11 mouse cellular contexts compared by ENCODE assay signal in genomic region chr7:78868731-78869130, GRCm38 (mm10).
"Had no signal": no experiment of that assay in that cellular context is flagged by ENCODE, and none has a peak within 500 bp of the region (broad histone marks: within the 10 kb centered on the region; RNA-seq: fewer than 3 reads in every experiment).

No protein-coding gene starts in this region.

- H3K4me2 ChIP-seq: limb, embryonic 13.5 days; midbrain, embryonic 12.5 days; stomach, embryonic 15.5 days had no signal

- H3K27ac ChIP-seq: limb, embryonic 13.5 days; liver, embryonic 14.5 days; midbrain, embryonic 12.5 days; stomach, embryonic 15.5 days had no signal

- H3K36me3 ChIP-seq: limb, embryonic 13.5 days; midbrain, embryonic 12.5 days; stomach, embryonic 15.5 days had no signal

- ATAC-seq: midbrain, embryonic 16.5 days had no signal

- H3K4me3 ChIP-seq: limb, embryonic 13.5 days; midbrain, embryonic 12.5 days; stomach, embryonic 15.5 days had no signal

- H3K9me3 ChIP-seq: limb, embryonic 13.5 days; midbrain, embryonic 12.5 days; stomach, embryonic 15.5 days had no signal

- H3K27me3 ChIP-seq: limb, embryonic 13.5 days; midbrain, embryonic 12.5 days; stomach, embryonic 15.5 days had no signal

- DNase-seq: kidney, adult 2 months; kidney, postnatal 14 days; layer of hippocampus, postnatal 36 days; left cerebral cortex, postnatal 4 days; lung, adult 18-20 months; right cerebral cortex, postnatal 14 days had no signal

- H3K9ac ChIP-seq: limb, embryonic 13.5 days; liver, embryonic 14.5 days; midbrain, embryonic 12.5 days; stomach, embryonic 15.5 days had no signal
